Mouse (Mus musculus) thymus, postnatal 0 days (tissue): ENCODE measurements around the gene Kmt2a. TPM values are rescaled to one million over a fixed set of nuclear protein-coding genes. Genes with fewer than 3 reads are reported as not detected.
A peak's percentile ranks its signal among the peaks of the same experiment; 100 is the strongest.
"Not testable (repeated sequence)": the region's sequence is repeated elsewhere in the genome, so short reads cannot be mapped to it uniquely, and the experiment has no call there.

Experiments
- DNase-seq: peaks from one replicate; pipeline ENCODE4 v3.0.0-alpha.2; 2015; ENCODE audit warnings: low spot score
- polyA plus RNA-seq: library from polyadenylated mRNA; unstranded; fragments of >200 nt; fragmentation: Nextera tagmentation; extraction: Ambion mirVana; gene quantifications from 2 replicates; pipeline ENCODE4 v1.2.1, GENCODE M21; 2015

Gene Kmt2a
- polyA plus RNA-seq, 1 experiment from 2014 or later, result 20.1 TPM

- DNase-seq, result no peak
Observed at GRCm38 (mm10) chr9:44819920-44820827, 60.9 kb downstream of the Kmt2a start.

- DNase-seq, result no peak
Observed at GRCm38 (mm10) chr9:44817522-44817921, 63.6 kb downstream of the Kmt2a start.

GRCm38 (mm10) chr9:44814179-44814578 lies 66.9 kb downstream of the Kmt2a start:
- no peak for DNase-seq

GRCm38 (mm10) chr9:44810316-44810715 lies 70.8 kb downstream of the Kmt2a start:
- no peak for DNase-seq

- no peak for DNase-seq
Observed at GRCm38 (mm10) chr9:44807778-44808177, 73.3 kb downstream of the Kmt2a start.

- no peak for DNase-seq
Observed at GRCm38 (mm10) chr9:44807141-44807540, 74.0 kb downstream of the Kmt2a start.

GRCm38 (mm10) chr9:44805536-44805935 lies 75.6 kb downstream of the Kmt2a start:
- no peak for DNase-seq

GRCm38 (mm10) chr9:44804678-44805077 lies 76.4 kb downstream of the Kmt2a start:
- DNase-seq, result no peak

- no peak for DNase-seq
Observed at GRCm38 (mm10) chr9:44802808-44803450, 78.2 kb downstream of the Kmt2a start, which contains the start of gene Ttc36. Gene Ttc36 (minus strand): TSS chr9:44803072.

GRCm38 (mm10) chr9:44801669-44802068 lies 79.4 kb downstream of the Kmt2a start:
- DNase-seq, result no peak

GRCm38 (mm10) chr9:44799958-44800324 lies 81.2 kb downstream of the Kmt2a start:
- no peak for DNase-seq

GRCm38 (mm10) chr9:44799102-44799957 lies 81.8 kb downstream of the Kmt2a start, which contains the start of gene Tmem25:
Gene Tmem25 (minus strand): TSS chr9:44799307.
- DNase-seq, result peak; percentile 47

GRCm38 (mm10) chr9:44798298-44798697 lies 82.8 kb downstream of the Kmt2a start:
- DNase-seq, result no peak

GRCm38 (mm10) chr9:44792842-44793241 lies 88.3 kb downstream of the Kmt2a start:
- DNase-seq, result no peak

- peak; percentile 96 for DNase-seq
Observed at GRCm38 (mm10) chr9:44772750-44773651, 108.1 kb downstream of the Kmt2a start.

GRCm38 (mm10) chr9:44772392-44772749 lies 108.7 kb downstream of the Kmt2a start:
- no peak for DNase-seq

- DNase-seq, result no peak
Observed at GRCm38 (mm10) chr9:44771376-44771775, 109.7 kb downstream of the Kmt2a start.

GRCm38 (mm10) chr9:44768029-44768394 lies 113.1 kb downstream of the Kmt2a start:
- not testable (repeated sequence) for DNase-seq

GRCm38 (mm10) chr9:44767101-44768028 lies 113.7 kb downstream of the Kmt2a start, which contains the start of the genes Arcn1 and Ift46:
Gene Arcn1 (minus strand): TSS chr9:44767845.
Gene Ift46 (plus strand): TSS chr9:44767908.
- DNase-seq, result peak; percentile 89
